Mouse (Mus musculus): ENCODE measurements around the gene Kap.
"Not testable (repeated sequence)": the region's sequence is repeated elsewhere in the genome, so short reads cannot be mapped to it uniquely, and the experiment has no call there.

Gene Kap

GRCm38 (mm10) chr6:133853526-133853925 is at the start of gene Kap:
Kap (minus strand) TSS chr6:133853762.
- no peak for DNase-seq (ENCODE audit: low read depth, low spot score)

DNA sequence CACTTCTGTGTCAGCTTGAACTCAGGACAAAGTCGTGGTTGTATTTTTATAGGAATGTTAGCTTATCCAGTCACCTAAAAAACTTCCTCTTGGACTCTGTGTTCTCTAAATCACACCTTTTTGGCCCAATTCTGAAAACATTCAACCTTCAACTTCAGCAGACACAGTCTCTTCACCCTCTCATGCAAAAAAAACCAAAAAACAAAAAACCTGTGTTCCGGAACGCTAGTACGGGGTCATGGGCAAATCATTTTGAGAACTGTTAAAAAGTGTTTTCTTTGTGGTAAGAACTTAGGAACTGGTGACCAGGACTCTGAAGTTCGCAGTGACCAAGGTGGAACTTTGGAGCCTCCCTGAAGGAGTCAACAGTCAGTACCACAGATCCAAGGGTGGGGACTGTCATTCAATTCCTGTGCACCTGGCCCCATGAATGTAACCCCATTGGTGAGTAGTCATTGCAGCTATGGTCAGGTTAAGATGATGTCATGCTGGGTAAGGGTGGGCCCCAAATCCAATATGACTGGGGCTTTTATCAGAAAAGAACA is 32.4 kb upstream of the Kap start:
- DNase-seq (ENCODE audit: low read depth, low spot score), result no peak

GRCm38 (mm10) chr6:133883446-133883985 is 30.0 kb upstream of the Kap start:
- DNase-seq (ENCODE audit: low read depth, low spot score), result no peak

- no peak for DNase-seq (ENCODE audit: low read depth, low spot score)
These were observed 22.4 kb upstream of the Kap start for GRCm38 (mm10) chr6:133875906-133876462.

DNA sequence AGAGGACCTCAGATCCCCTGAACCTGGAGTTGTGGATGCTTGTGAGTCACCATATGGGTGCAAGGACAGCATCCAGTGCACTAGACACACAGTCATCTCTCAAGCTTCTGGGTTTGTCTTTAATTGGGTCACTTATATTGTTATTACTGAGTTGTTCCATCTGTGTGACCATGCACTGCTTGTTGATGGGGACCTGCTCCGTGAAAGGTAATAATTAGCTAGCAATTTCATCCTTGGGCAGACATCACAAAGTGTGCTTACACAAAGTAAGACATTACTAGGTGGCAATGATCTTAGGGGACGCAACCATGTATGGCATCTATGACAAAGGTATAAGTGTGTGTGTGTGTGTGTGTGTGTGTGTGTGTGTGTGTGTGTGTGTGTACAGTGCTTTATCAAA is 19.1 kb upstream of the Kap start:
- no peak for DNase-seq (ENCODE audit: low read depth, low spot score)

GRCm38 (mm10) chr6:133871131-133871530 is 17.6 kb upstream of the Kap start:
- no peak for DNase-seq (ENCODE audit: low read depth, low spot score)

GRCm38 (mm10) chr6:133868381-133868780 is 14.8 kb upstream of the Kap start:
- DNase-seq (ENCODE audit: low read depth, low spot score), result no peak

- DNase-seq (ENCODE audit: low read depth, low spot score), result no peak
These were observed 2.3 kb upstream of the Kap start for GRCm38 (mm10) chr6:133855871-133856270.

GRCm38 (mm10) chr6:133849359-133849758 is 4.2 kb downstream of the Kap start:
- no peak for DNase-seq (ENCODE audit: low read depth, low spot score)

DNA sequence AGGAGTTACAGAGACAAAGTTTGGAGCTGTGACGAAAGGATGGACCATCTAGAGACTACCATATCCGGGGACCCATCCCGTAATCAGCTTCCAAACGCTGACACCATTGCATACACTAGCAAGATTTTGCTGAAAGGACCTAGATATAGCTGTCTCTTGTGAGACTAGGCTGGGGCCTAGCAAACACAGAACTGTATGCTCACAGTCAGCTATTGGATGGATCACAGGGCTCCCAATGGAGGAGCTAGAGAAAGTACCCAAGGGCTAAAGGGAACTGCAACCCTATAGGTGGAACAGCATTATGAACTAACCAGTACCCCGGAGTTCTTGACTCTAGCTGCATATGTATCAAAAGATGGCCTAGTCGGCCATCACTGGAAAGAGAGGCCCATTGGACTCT is 4.7 kb downstream of the Kap start:
- not testable (repeated sequence) for DNase-seq (ENCODE audit: low read depth, low spot score)

- not testable (repeated sequence) for DNase-seq (ENCODE audit: low read depth, low spot score)
These were observed 15.1 kb downstream of the Kap start for GRCm38 (mm10) chr6:133838296-133838995.

- no peak for DNase-seq (ENCODE audit: low read depth, low spot score)
These were observed 41.2 kb downstream of the Kap start for GRCm38 (mm10) chr6:133812342-133812741.
